Mouse (Mus musculus) CH12.LX (cell line): ENCODE results near the gene Camkk2.

Experiments used
- CHD2 ChIP-seq: IDR thresholded peaks from 2 replicates; pipeline ENCODE4 v1.6.1; 2011; ENCODE audit warnings: low read length, improper control_type of control experiment
- CTCF ChIP-seq, 2 experiments: IDR thresholded peaks in 1 of 2; conservative IDR thresholded peaks in 1 of 2; 2 replicates each; pipeline ENCODE4 v1.5.1; 2011 to 2012; ENCODE audit warnings: low read depth in 2 of 2, low read length in 2 of 2, improper control_type of control experiment in 1 of 2, inconsistent platforms in 1 of 2, mild to moderate bottlenecking in 1 of 2, moderate library complexity in 1 of 2
- EP300 ChIP-seq: IDR thresholded peaks from 2 replicates; pipeline ENCODE4 v1.6.1; 2011; ENCODE audit warnings: low read length, improper control_type of control experiment
- IRF4 ChIP-seq: IDR thresholded peaks from 2 replicates; pipeline ENCODE4 v1.6.1; 2014; ENCODE audit warnings: low read depth, mild to moderate bottlenecking, inconsistent platforms, low read length, improper control_type of control experiment
- MAFK ChIP-seq: IDR thresholded peaks from 2 replicates; pipeline ENCODE4 v1.6.1; 2011; ENCODE audit warnings: low read length, improper control_type of control experiment; ENCODE audit not compliant: insufficient replicate concordance
- MAX ChIP-seq: IDR thresholded peaks from 2 replicates; pipeline ENCODE4 v1.6.1; 2011; ENCODE audit warnings: low read length, improper control_type of control experiment
- MXI1 ChIP-seq: IDR thresholded peaks from 2 replicates; pipeline ENCODE4 v1.6.1; 2011; ENCODE audit warnings: mild to moderate bottlenecking, low read depth, low read length, improper control_type of control experiment
- NRF1 ChIP-seq: IDR thresholded peaks from 2 replicates; pipeline ENCODE4 v1.6.1; 2014; ENCODE audit warnings: low read depth, mild to moderate bottlenecking, inconsistent platforms, low read length, improper control_type of control experiment, moderate library complexity
- TBP ChIP-seq: conservative IDR thresholded peaks from 2 replicates; pipeline ENCODE4 v1.6.1; 2011; ENCODE audit warnings: low read depth, low read length, improper control_type of control experiment
- ZC3H11A ChIP-seq: IDR thresholded peaks from 2 replicates; pipeline ENCODE4 v1.6.1; 2012; ENCODE audit warnings: low read depth, mild to moderate bottlenecking, inconsistent platforms, low read length, improper control_type of control experiment
- ZMIZ1 ChIP-seq: IDR thresholded peaks from 2 replicates; pipeline ENCODE4 v1.6.1; 2012; ENCODE audit warnings: low read depth, mild to moderate bottlenecking, inconsistent platforms, low read length, improper control_type of control experiment
- ZNF384 ChIP-seq: IDR thresholded peaks from 2 replicates; pipeline ENCODE4 v1.6.1; 2012; ENCODE audit warnings: low read depth, low read length, improper control_type of control experiment, inconsistent platforms

DNA sequence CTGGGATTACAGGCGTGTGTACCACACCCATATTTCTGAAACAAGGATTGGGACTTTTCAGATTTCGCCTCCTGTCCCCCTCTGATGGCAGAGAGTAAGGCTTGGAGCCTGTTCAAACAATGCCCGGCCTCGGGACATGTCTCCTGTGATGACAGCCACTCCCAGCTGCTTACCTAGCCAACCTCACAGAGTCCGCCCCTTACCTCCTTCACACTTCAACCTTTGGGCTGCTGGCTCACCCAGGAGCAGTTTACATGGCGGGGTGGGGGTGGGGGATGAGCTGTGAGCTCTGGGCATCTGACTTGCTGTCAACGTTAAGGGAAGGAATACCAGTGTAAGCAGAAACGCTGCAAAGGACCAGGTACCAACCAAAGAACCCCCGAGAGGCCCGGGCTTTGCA is 48.4 kb downstream of the Camkk2 start:
- TF ChIP-seq TBP: no peak
- no peak for TF ChIP-seq ZC3H11A
- TF ChIP-seq MAFK: no peak
- TF ChIP-seq CTCF (conservative IDR thresholded peaks at IDR 0.05 in 1 of 2, IDR thresholded peaks at IDR 0.05 in 1 of 2; ENCODE audit: low read depth in 2 of 2, low read length in 2 of 2): no peak
- TF ChIP-seq IRF4: no peak
- TF ChIP-seq MAX: no peak
- TF ChIP-seq ZMIZ1: no peak
- no peak for TF ChIP-seq EP300
- TF ChIP-seq MXI1: no peak
- no peak for TF ChIP-seq NRF1
- TF ChIP-seq ZNF384: no peak
- no peak for TF ChIP-seq CHD2
